Mouse (Mus musculus): ENCODE data around the gene Khdc1a. TPM values are rescaled to one million over a fixed set of nuclear protein-coding genes. Genes with fewer than 3 reads are reported as not detected.
"Not testable (repeated sequence)": the region's sequence is repeated elsewhere in the genome, so short reads cannot be mapped to it uniquely, and the experiment has no call there.

Gene Khdc1a
- 0.25 and 0.47 TPM in 2 replicates for total RNA-seq (2017)

GRCm38 (mm10) chr1:21349341-21349740 is at the start of gene Khdc1a:
TSS of gene Khdc1a (plus strand) at chr1:21349641.
- no peak for ATAC-seq (ENCODE audit: extremely low read depth, insufficient number of reproducible peaks, low FRiP score, poor library complexity, severe bottlenecking)

- ATAC-seq (ENCODE audit: extremely low read depth, insufficient number of reproducible peaks, low FRiP score, poor library complexity, severe bottlenecking) = no peak
Observed at GRCm38 (mm10) chr1:21299826-21300225, 49.6 kb upstream of the Khdc1a start.

GRCm38 (mm10) chr1:21301686-21302085 is 47.8 kb upstream of the Khdc1a start:
- no peak for ATAC-seq (ENCODE audit: extremely low read depth, insufficient number of reproducible peaks, low FRiP score, poor library complexity, severe bottlenecking)

GRCm38 (mm10) chr1:21304174-21304573 is 45.3 kb upstream of the Khdc1a start:
- ATAC-seq (ENCODE audit: extremely low read depth, insufficient number of reproducible peaks, low FRiP score, poor library complexity, severe bottlenecking) = no peak

GRCm38 (mm10) chr1:21304646-21305045 is 44.8 kb upstream of the Khdc1a start:
- ATAC-seq (ENCODE audit: extremely low read depth, insufficient number of reproducible peaks, low FRiP score, poor library complexity, severe bottlenecking) = no peak

GRCm38 (mm10) chr1:21305443-21305842 is 44.0 kb upstream of the Khdc1a start:
- no peak for ATAC-seq (ENCODE audit: extremely low read depth, insufficient number of reproducible peaks, low FRiP score, poor library complexity, severe bottlenecking)

GRCm38 (mm10) chr1:21314336-21314735 is 35.1 kb upstream of the Khdc1a start:
- ATAC-seq (ENCODE audit: extremely low read depth, insufficient number of reproducible peaks, low FRiP score, poor library complexity, severe bottlenecking) = no peak

GRCm38 (mm10) chr1:21315756-21316155 is 33.7 kb upstream of the Khdc1a start:
- no peak for ATAC-seq (ENCODE audit: extremely low read depth, insufficient number of reproducible peaks, low FRiP score, poor library complexity, severe bottlenecking)

GRCm38 (mm10) chr1:21316305-21316704 is 33.1 kb upstream of the Khdc1a start:
- ATAC-seq (ENCODE audit: extremely low read depth, insufficient number of reproducible peaks, low FRiP score, poor library complexity, severe bottlenecking) = no peak

GRCm38 (mm10) chr1:21318202-21318601 is 31.2 kb upstream of the Khdc1a start:
- no peak for ATAC-seq (ENCODE audit: extremely low read depth, insufficient number of reproducible peaks, low FRiP score, poor library complexity, severe bottlenecking)

GRCm38 (mm10) chr1:21320271-21320670 is 29.2 kb upstream of the Khdc1a start:
- ATAC-seq (ENCODE audit: extremely low read depth, insufficient number of reproducible peaks, low FRiP score, poor library complexity, severe bottlenecking) = not testable (repeated sequence)

- ATAC-seq (ENCODE audit: extremely low read depth, insufficient number of reproducible peaks, low FRiP score, poor library complexity, severe bottlenecking) = no peak
Observed at GRCm38 (mm10) chr1:21321656-21322055, 27.8 kb upstream of the Khdc1a start.

- no peak for ATAC-seq (ENCODE audit: extremely low read depth, insufficient number of reproducible peaks, low FRiP score, poor library complexity, severe bottlenecking)
Observed at GRCm38 (mm10) chr1:21323996-21324574, 25.4 kb upstream of the Khdc1a start.

- ATAC-seq (ENCODE audit: extremely low read depth, insufficient number of reproducible peaks, low FRiP score, poor library complexity, severe bottlenecking) = no peak
Observed at GRCm38 (mm10) chr1:21324633-21325032, 24.8 kb upstream of the Khdc1a start.

GRCm38 (mm10) chr1:21326733-21327132 is 22.7 kb upstream of the Khdc1a start:
- no peak for ATAC-seq (ENCODE audit: extremely low read depth, insufficient number of reproducible peaks, low FRiP score, poor library complexity, severe bottlenecking)

- not testable (repeated sequence) for ATAC-seq (ENCODE audit: extremely low read depth, insufficient number of reproducible peaks, low FRiP score, poor library complexity, severe bottlenecking)
Observed at GRCm38 (mm10) chr1:21331161-21331560, 18.3 kb upstream of the Khdc1a start.

- ATAC-seq (ENCODE audit: extremely low read depth, insufficient number of reproducible peaks, low FRiP score, poor library complexity, severe bottlenecking) = no peak
Observed at GRCm38 (mm10) chr1:21333222-21333973, 16.0 kb upstream of the Khdc1a start.

GRCm38 (mm10) chr1:21335836-21336235 is 13.6 kb upstream of the Khdc1a start:
- ATAC-seq (ENCODE audit: extremely low read depth, insufficient number of reproducible peaks, low FRiP score, poor library complexity, severe bottlenecking) = no peak

GRCm38 (mm10) chr1:21340745-21341144 is 8.7 kb upstream of the Khdc1a start:
- ATAC-seq (ENCODE audit: extremely low read depth, insufficient number of reproducible peaks, low FRiP score, poor library complexity, severe bottlenecking) = no peak

- 0 out of 2 replicates have a peak, but pooled peaks have one; percentile 13 for ATAC-seq (ENCODE audit: extremely low read depth, insufficient number of reproducible peaks, low FRiP score, poor library complexity, severe bottlenecking)
Observed at GRCm38 (mm10) chr1:21344253-21344652, 5.2 kb upstream of the Khdc1a start.
